Mouse (Mus musculus): ENCODE measurements around the gene Tmem50b.

DNA sequence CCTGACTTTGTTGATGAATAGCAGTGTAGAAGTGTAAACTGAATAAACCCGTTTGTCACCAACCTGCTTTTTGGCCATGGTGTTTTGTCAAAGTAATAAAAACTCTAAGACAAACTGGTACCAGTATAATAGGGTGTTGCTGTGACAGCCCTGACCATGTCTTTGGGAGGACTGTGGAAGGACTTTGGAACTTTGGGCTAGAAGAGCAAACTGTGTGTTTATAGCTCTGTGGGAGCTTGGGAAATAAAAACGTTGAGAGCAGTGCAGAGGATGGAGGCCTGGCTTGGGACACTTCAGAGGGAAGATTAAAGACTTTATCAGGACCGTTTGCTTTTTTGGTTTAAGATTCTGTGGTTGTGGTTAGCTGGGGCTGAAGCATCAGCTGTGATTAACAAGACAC is 26.5 kb downstream of the Tmem50b start:
- TF ChIP-seq POLR2A (IDR thresholded peaks at IDR 0.05; ENCODE audit: borderline replicate concordance, insufficient read depth, low read length) (no peak), CTCF (IDR thresholded peaks at IDR 0.05; ENCODE audit: borderline replicate concordance, insufficient read depth, low read depth, low read length) (no peak)

Measured in cerebellum, adult 2 months (tissue).